Mouse (Mus musculus) forebrain, embryonic 10.5 days (tissue): Measurements from ENCODE around the gene Nsmce4a. TPM values are rescaled to one million over a fixed set of nuclear protein-coding genes. Genes with fewer than 3 reads are reported as not detected.

Source experiments
- DNase-seq: peaks from one replicate; pipeline ENCODE4 v3.0.0-alpha.2; 2017; ENCODE audit warnings: low spot score; ENCODE audit errors: extremely low spot score
- H3K27ac ChIP-seq: fragments of 300-500 bp; sonication (generic); 2 replicates; pipeline ENCODE4 v1.5.1; 2016; ENCODE audit warnings: mild to moderate bottlenecking
- H3K27me3 ChIP-seq: fragments of 300-500 bp; sonication (generic); 2 replicates; pipeline ENCODE4 v1.6.1; 2016; ENCODE audit warnings: mild to moderate bottlenecking; ENCODE audit not compliant: poor library complexity, severe bottlenecking
- H3K36me3 ChIP-seq: fragments of 300-500 bp; sonication (generic); replicated peaks from 2 replicates; pipeline ENCODE4 v1.6.1; 2016; ENCODE audit warnings: mild to moderate bottlenecking, moderate library complexity
- H3K4me1 ChIP-seq: fragments of 300-500 bp; sonication (generic); 2 replicates; pipeline ENCODE4 v1.6.1; 2016
- H3K4me3 ChIP-seq: fragments of 300-500 bp; sonication (generic); 2 replicates; pipeline ENCODE4 v1.5.1; 2016; ENCODE audit warnings: mild to moderate bottlenecking, moderate library complexity
- H3K9me3 ChIP-seq: fragments of 300-500 bp; sonication (generic); 2 replicates; pipeline ENCODE4 v1.6.1; 2016; ENCODE audit warnings: mild to moderate bottlenecking, moderate library complexity
- WGBS: fragments of 180-500 bp; shearing (Covaris S2); methylation state at CpG from one replicate; pipeline ENCODE4 v1.1.7; 2016; 5-methylcytosine and 5-hydroxymethylcytosine counted together
- polyA plus RNA-seq: library from polyadenylated mRNA; unstranded; fragments of >200 nt; fragmentation: Nextera tagmentation; extraction: Ambion mirVana; gene quantifications from 2 replicates; pipeline ENCODE4 v1.2.1, GENCODE M21; 2016

Nsmce4a gene
- polyA plus RNA-seq, 1 experiment from 2014 or later: 197 TPM

GRCm38 (mm10) chr7:130573746-130574145, 828 bp upstream of the Nsmce4a start:
- Histone ChIP-seq H3K4me3 (no peak overlapping the region), H3K27me3 (peaks cover 14% of the 10 kb centered on the region), H3K9me3 (no peaks in the 10 kb centered on the region), H3K4me1 (peaks cover 40% of the 10 kb centered on the region), H3K27ac (no peak overlapping the region), H3K36me3 (no peaks in the 10 kb centered on the region)
- DNase-seq: no peak
- 95% methylated on average over 10 of the region's 10 CpGs for WGBS

- DNase-seq: no peak
- no peak overlapping the region for H3K4me3 ChIP-seq
- 56% methylated on average over 7 of the region's 7 CpGs for WGBS
These were observed 2.4 kb downstream of the Nsmce4a start for GRCm38 (mm10) chr7:130570472-130570871.

GRCm38 (mm10) chr7:130568783-130569436, 4.0 kb downstream of the Nsmce4a start:
- 0 out of 2 replicates have a peak, but pooled peaks cover 3% of the 10 kb centered on the region for H3K27me3 ChIP-seq
- 84% methylated on average over 9 of the region's 9 CpGs for WGBS
- no peak for DNase-seq
- no peaks in the 10 kb centered on the region for H3K9me3 ChIP-seq
- peaks cover 22% of the 10 kb centered on the region for H3K4me1 ChIP-seq
- H3K4me3 ChIP-seq: no peak overlapping the region
- H3K36me3 ChIP-seq: no peaks in the 10 kb centered on the region
- no peak overlapping the region for H3K27ac ChIP-seq

More at GRCm38 (mm10) chr7:130570472-130570871, 2.4 kb downstream of the Nsmce4a start:
- H3K27me3 ChIP-seq: 0 out of 2 replicates have a peak, but pooled peaks cover 7% of the 10 kb centered on the region
- no peak overlapping the region for H3K27ac ChIP-seq
- peaks cover 31% of the 10 kb centered on the region for H3K4me1 ChIP-seq
- H3K9me3 ChIP-seq: no peaks in the 10 kb centered on the region
- H3K36me3 ChIP-seq: no peaks in the 10 kb centered on the region

- no peak overlapping the region for H3K27ac ChIP-seq
- WGBS: 77% methylated on average over 3 of the region's 3 CpGs
- H3K27me3 ChIP-seq: 0 out of 2 replicates have a peak, but pooled peaks cover 3% of the 10 kb centered on the region
- H3K9me3 ChIP-seq: no peaks in the 10 kb centered on the region
- DNase-seq: no peak
- no peaks in the 10 kb centered on the region for H3K36me3 ChIP-seq
- H3K4me1 ChIP-seq: peaks cover 6% of the 10 kb centered on the region; the same call in 1 of the 2 replicates
- H3K4me3 ChIP-seq: no peak overlapping the region
These were observed 8.3 kb downstream of the Nsmce4a start for GRCm38 (mm10) chr7:130564596-130564995.

GRCm38 (mm10) chr7:130563880-130564279, 9.0 kb downstream of the Nsmce4a start:
- H3K4me3 ChIP-seq: no peak overlapping the region
- H3K27me3 ChIP-seq: no peaks in the 10 kb centered on the region
- H3K9me3 ChIP-seq: no peaks in the 10 kb centered on the region
- no peak for DNase-seq
- H3K27ac ChIP-seq: no peak overlapping the region
- 0 out of 2 replicates have a peak, but pooled peaks cover under 1% of the 10 kb centered on the region for H3K4me1 ChIP-seq
- WGBS: 66% methylated on average over 4 of the region's 4 CpGs
- H3K36me3 ChIP-seq: no peaks in the 10 kb centered on the region

GRCm38 (mm10) chr7:130563276-130563675, 9.6 kb downstream of the Nsmce4a start:
- H3K27me3 ChIP-seq: no peaks in the 10 kb centered on the region
- no peaks in the 10 kb centered on the region for H3K4me1 ChIP-seq
- no peak for DNase-seq
- H3K4me3 ChIP-seq: no peak overlapping the region
- no peaks in the 10 kb centered on the region for H3K9me3 ChIP-seq
- no peaks in the 10 kb centered on the region for H3K36me3 ChIP-seq
- 84% methylated on average over 4 of the region's 4 CpGs for WGBS
- no peak overlapping the region for H3K27ac ChIP-seq

- Histone ChIP-seq H3K27me3 (no peaks in the 10 kb centered on the region), H3K27ac (no peak overlapping the region), H3K36me3 (no peaks in the 10 kb centered on the region), H3K4me1 (no peaks in the 10 kb centered on the region), H3K9me3 (no peaks in the 10 kb centered on the region), H3K4me3 (no peak overlapping the region)
- DNase-seq: no peak
- WGBS: 77% methylated on average over 1 of the region's 1 CpGs
These were observed 12.0 kb downstream of the Nsmce4a start for GRCm38 (mm10) chr7:130560933-130561332.

- peaks cover 8% of the 10 kb centered on the region; the same call in 1 of the 2 replicates for H3K4me1 ChIP-seq
- H3K9me3 ChIP-seq: no peaks in the 10 kb centered on the region
- no peak overlapping the region for H3K27ac ChIP-seq
- no peaks in the 10 kb centered on the region for H3K36me3 ChIP-seq
- no peak for DNase-seq
- H3K27me3 ChIP-seq: peaks cover 13% of the 10 kb centered on the region
- 78% methylated on average over 4 of the region's 4 CpGs for WGBS
- no peak overlapping the region for H3K4me3 ChIP-seq
These were observed 14.3 kb downstream of the Nsmce4a start for GRCm38 (mm10) chr7:130558592-130558991.

GRCm38 (mm10) chr7:130555597-130555996, 17.3 kb downstream of the Nsmce4a start:
- WGBS: 85% methylated on average over 5 of the region's 5 CpGs
- Histone ChIP-seq H3K9me3 (no peaks in the 10 kb centered on the region), H3K4me3 (no peak overlapping the region), H3K27me3 (peaks cover 21% of the 10 kb centered on the region), H3K4me1 (peaks cover 22% of the 10 kb centered on the region), H3K36me3 (no peaks in the 10 kb centered on the region), H3K27ac (no peak overlapping the region)
- no peak for DNase-seq

- H3K4me3 ChIP-seq: no peak overlapping the region
- H3K36me3 ChIP-seq: no peaks in the 10 kb centered on the region
- WGBS: 81% methylated on average over 4 of the region's 4 CpGs
- H3K4me1 ChIP-seq: peaks cover 22% of the 10 kb centered on the region
- no peak overlapping the region for H3K27ac ChIP-seq
- peaks cover 21% of the 10 kb centered on the region for H3K27me3 ChIP-seq
- DNase-seq: no peak
- H3K9me3 ChIP-seq: no peaks in the 10 kb centered on the region
These were observed 19.6 kb downstream of the Nsmce4a start for GRCm38 (mm10) chr7:130553321-130553720.

GRCm38 (mm10) chr7:130552780-130553179, 20.1 kb downstream of the Nsmce4a start:
- Histone ChIP-seq H3K36me3 (no peaks in the 10 kb centered on the region), H3K27ac (peak overlapping the region; percentile 35; the same call in 1 of the 2 replicates), H3K4me3 (no peak overlapping the region), H3K27me3 (peaks cover 21% of the 10 kb centered on the region), H3K4me1 (peaks cover 22% of the 10 kb centered on the region), H3K9me3 (no peaks in the 10 kb centered on the region)
- DNase-seq: no peak
- WGBS: 58% methylated on average over 5 of the region's 5 CpGs

GRCm38 (mm10) chr7:130547635-130548175, 25.2 kb downstream of the Nsmce4a start:
- Histone ChIP-seq H3K36me3 (peaks cover 29% of the 10 kb centered on the region), H3K4me3 (peak overlapping the region; percentile 88), H3K4me1 (peaks cover 27% of the 10 kb centered on the region), H3K9me3 (0 out of 2 replicates have a peak, but pooled peaks cover 3% of the 10 kb centered on the region), H3K27me3 (0 out of 2 replicates have a peak, but pooled peaks cover 3% of the 10 kb centered on the region), H3K27ac (peak overlapping the region; percentile 99; the same call in 1 of the 2 replicates)
- DNase-seq: no peak
- WGBS: 84% methylated on average over 12 of the region's 12 CpGs

- Histone ChIP-seq H3K36me3 (peaks cover 37% of the 10 kb centered on the region), H3K27ac (peak overlapping the region; percentile 99), H3K9me3 (peaks cover 7% of the 10 kb centered on the region; the same call in 1 of the 2 replicates), H3K4me3 (peak overlapping the region; percentile 88), H3K4me1 (peaks cover 20% of the 10 kb centered on the region), H3K27me3 (no peaks in the 10 kb centered on the region)
- peak; percentile 90 for DNase-seq
- under 1% methylated on average over 84 of the region's 84 CpGs for WGBS
These were observed 26.0 kb downstream of the Nsmce4a start for GRCm38 (mm10) chr7:130546791-130547484.
